Mouse (Mus musculus) thymus, adult 2 months (tissue): Measurements from ENCODE around the gene Pde10a.

Source experiments
- CTCF ChIP-seq: fragments of 200-500 bp; IDR thresholded peaks from 2 replicates; pipeline ENCODE4 v1.5.1; 2012; ENCODE audit warnings: mild to moderate bottlenecking, control low read depth, low read length, moderate library complexity, borderline replicate concordance; ENCODE audit not compliant: control insufficient read depth, poor library complexity, insufficient read depth; ENCODE audit errors: extremely low read depth
- POLR2A ChIP-seq: fragments of 200-500 bp; IDR thresholded peaks from 2 replicates; pipeline ENCODE4 v1.6.1; 2012; ENCODE audit warnings: mild to moderate bottlenecking, low read length, control low read depth, moderate library complexity; ENCODE audit not compliant: control insufficient read depth, poor library complexity, insufficient read depth; ENCODE audit errors: extremely low read depth

DNA sequence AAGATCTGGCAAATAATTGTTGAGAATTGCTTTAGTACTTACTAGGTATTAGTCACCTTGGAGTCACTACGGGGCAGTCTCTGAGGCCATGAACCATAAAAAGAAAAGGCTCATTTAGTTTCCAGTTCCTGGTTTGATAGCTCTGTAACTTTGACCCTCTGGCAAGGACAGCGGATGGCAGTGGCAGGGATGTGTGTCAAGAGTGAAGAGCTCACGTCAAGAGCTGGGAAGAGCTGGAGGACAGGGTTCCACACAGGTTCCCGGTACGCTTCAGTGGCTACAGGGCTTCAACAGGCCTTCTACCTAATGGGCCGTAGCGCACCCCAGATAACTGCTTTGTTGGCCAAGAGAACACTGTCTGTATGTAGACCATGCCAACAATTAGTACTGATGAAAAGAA, 374.0 kb downstream of the Pde10a start:
- TF ChIP-seq CTCF = no peak
- no peak for TF ChIP-seq POLR2A
